Mouse (Mus musculus) bone marrow macrophage, adult 2 months (primary cell): ENCODE data around the gene Supt6.

ENCODE experiments used
- CTCF ChIP-seq: IDR thresholded peaks from 2 replicates; pipeline ENCODE4 v1.5.1; 2012; ENCODE audit warnings: low read depth, mild to moderate bottlenecking, low read length, moderate library complexity
- POLR2A ChIP-seq: IDR thresholded peaks from 2 replicates; pipeline ENCODE4 v1.6.1; 2012; ENCODE audit warnings: mild to moderate bottlenecking, low read depth, low read length, borderline replicate concordance

DNA sequence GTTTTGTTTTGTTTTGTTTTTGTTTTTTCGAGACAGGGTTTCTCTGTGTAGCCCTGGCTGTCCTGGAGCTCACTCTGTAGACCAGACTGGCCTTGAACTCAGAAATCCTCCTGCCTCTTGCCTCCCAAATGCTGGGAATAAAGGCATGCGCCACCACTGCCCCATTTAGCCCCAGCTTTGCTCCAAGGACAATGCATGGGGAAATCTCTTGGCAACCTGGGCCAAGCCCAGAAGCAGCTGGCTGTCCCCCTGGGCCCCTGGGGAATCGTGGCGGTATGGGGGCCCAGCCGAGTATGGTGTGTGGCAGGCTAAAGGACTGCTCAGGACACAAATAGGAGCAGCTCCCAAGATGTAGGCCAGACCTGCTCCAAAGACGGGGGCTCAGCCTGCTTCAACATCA is 41.5 kb downstream of the Supt6 start:
- TF ChIP-seq CTCF (no peak), POLR2A (no peak)
